Mouse (Mus musculus): ENCODE data around the gene Abcc9.

GRCm38 (mm10) chr6:142682985-142683691 lies 19.0 kb downstream of the Abcc9 start:
- TF ChIP-seq POLR2A (IDR thresholded peaks at IDR 0.05; ENCODE audit: insufficient read length, low read depth) (no peak), MYOG (IDR thresholded peaks at IDR 0.05; ENCODE audit: control insufficient read depth in 1 of 3, insufficient read depth in 1 of 3, insufficient read length in 2 of 3, low read depth in 2 of 3) (no peak), TCF3 (IDR thresholded peaks at IDR 0.05; ENCODE audit: insufficient read length, low read depth) (no peak), TCF12 (IDR thresholded peaks at IDR 0.05; ENCODE audit: insufficient read depth, poor library complexity, severe bottlenecking) (no peak), POLR2AphosphoS2 (IDR thresholded peaks at IDR 0.05; ENCODE audit: insufficient read length, low read depth) (no peak), CEBPB (IDR thresholded peaks at IDR 0.05; ENCODE audit: insufficient read depth, poor library complexity, severe bottlenecking) (no peak), MAX (IDR thresholded peaks at IDR 0.05; ENCODE audit: low read depth) (no peak), USF1 (IDR thresholded peaks at IDR 0.05; ENCODE audit: low read depth) (no peak)
